Mouse (Mus musculus): ENCODE results near the gene Wbp2. TPM values are rescaled to one million over a fixed set of nuclear protein-coding genes. Genes with fewer than 3 reads are reported as not detected.
"Not testable (repeated sequence)": the region's sequence is repeated elsewhere in the genome, so short reads cannot be mapped to it uniquely, and the experiment has no call there.

Wbp2 gene
- polyA plus RNA-seq, 1 experiment = 156 TPM

GRCm38 (mm10) chr11:116127986-116128385 lies 41.2 kb upstream of the Wbp2 start:
- TF ChIP-seq TCF12 (IDR thresholded peaks at IDR 0.05; ENCODE audit: insufficient read depth, poor library complexity, severe bottlenecking) = no peak
- no peak for TF ChIP-seq USF1 (IDR thresholded peaks at IDR 0.05; ENCODE audit: low read depth)
- no peak for TF ChIP-seq E2F4 (IDR thresholded peaks at IDR 0.05; ENCODE audit: insufficient read depth)
- TF ChIP-seq POLR2A (IDR thresholded peaks at IDR 0.05; ENCODE audit: insufficient read length, low read depth) = no peak
- TF ChIP-seq MYOG (IDR thresholded peaks at IDR 0.05; ENCODE audit: control insufficient read depth in 1 of 3, insufficient read depth in 1 of 3, insufficient read length in 2 of 3, low read depth in 2 of 3) = no peak
- no peak for TF ChIP-seq TCF3 (IDR thresholded peaks at IDR 0.05; ENCODE audit: insufficient read length, low read depth)
- no peak for TF ChIP-seq MYOD1 (IDR thresholded peaks at IDR 0.05; ENCODE audit: control insufficient read depth in 1 of 3, insufficient read length in 2 of 3, low read depth in 2 of 3)
- no peak for TF ChIP-seq SRF (IDR thresholded peaks at IDR 0.05; ENCODE audit: control insufficient read depth, insufficient read length, low read depth)
- TF ChIP-seq POLR2AphosphoS2 (IDR thresholded peaks at IDR 0.05; ENCODE audit: insufficient read length, low read depth) = no peak
- TF ChIP-seq CEBPB (IDR thresholded peaks at IDR 0.05; ENCODE audit: insufficient read depth, poor library complexity, severe bottlenecking) = no peak
- Histone ChIP-seq H3K4me3 (no peak overlapping the region), H3K79me2 (ENCODE audit: control insufficient read depth, insufficient read depth) (no peaks in the 10 kb centered on the region), H3K36me3 (ENCODE audit: control insufficient read depth, insufficient read depth) (no peaks in the 10 kb centered on the region), H3ac (ENCODE audit: control insufficient read depth, insufficient read length) (no peak overlapping the region), H3K4me2 (ENCODE audit: low read depth) (no peak overlapping the region), H3K27me3 (ENCODE audit: control insufficient read depth, insufficient read depth, insufficient read length) (no peaks in the 10 kb centered on the region)

- Histone ChIP-seq H3K79me2 (ENCODE audit: control insufficient read depth, insufficient read depth) (no peaks in the 10 kb centered on the region), H3K4me3 (no peak within 1 kb of the TSS), H3K4me2 (ENCODE audit: low read depth) (no peak within 1 kb of the TSS), H3ac (ENCODE audit: control insufficient read depth, insufficient read length) (no peak within 1 kb of the TSS), H3K36me3 (ENCODE audit: control insufficient read depth, insufficient read depth) (no peaks in the 10 kb centered on the region), H3K27me3 (ENCODE audit: control insufficient read depth, insufficient read depth, insufficient read length) (no peaks in the 10 kb centered on the region)
- TF ChIP-seq MYOD1 (IDR thresholded peaks at IDR 0.05; ENCODE audit: control insufficient read depth in 1 of 3, insufficient read length in 2 of 3, low read depth in 2 of 3) (peak in 1 of 3 experiments; percentile 37), POLR2AphosphoS2 (IDR thresholded peaks at IDR 0.05; ENCODE audit: insufficient read length, low read depth) (no peak), USF1 (IDR thresholded peaks at IDR 0.05; ENCODE audit: low read depth) (no peak)
Measured at GRCm38 (mm10) chr11:116127156-116127980, 40.6 kb upstream of the Wbp2 start, which contains the start of gene Trim47. Trim47 (minus strand) TSS chr11:116127210.

GRCm38 (mm10) chr11:116126261-116126660 lies 39.5 kb upstream of the Wbp2 start:
- Histone ChIP-seq H3K4me3 (no peak overlapping the region), H3K36me3 (ENCODE audit: control insufficient read depth, insufficient read depth) (no peaks in the 10 kb centered on the region), H3K79me2 (ENCODE audit: control insufficient read depth, insufficient read depth) (no peaks in the 10 kb centered on the region), H3K4me2 (ENCODE audit: low read depth) (no peak overlapping the region), H3K27me3 (ENCODE audit: control insufficient read depth, insufficient read depth, insufficient read length) (no peaks in the 10 kb centered on the region), H3ac (ENCODE audit: control insufficient read depth, insufficient read length) (no peak overlapping the region)
- no peak for TF ChIP-seq TCF12 (IDR thresholded peaks at IDR 0.05; ENCODE audit: insufficient read depth, poor library complexity, severe bottlenecking)
- no peak for TF ChIP-seq E2F4 (IDR thresholded peaks at IDR 0.05; ENCODE audit: insufficient read depth)
- TF ChIP-seq REST (IDR thresholded peaks at IDR 0.05; ENCODE audit: insufficient read depth, insufficient read length) = no peak
- TF ChIP-seq CEBPB (IDR thresholded peaks at IDR 0.05; ENCODE audit: insufficient read depth, poor library complexity, severe bottlenecking) = no peak
- TF ChIP-seq MYOD1 (IDR thresholded peaks at IDR 0.05; ENCODE audit: control insufficient read depth in 1 of 3, insufficient read length in 2 of 3, low read depth in 2 of 3) = no peak
- no peak for TF ChIP-seq MAX (IDR thresholded peaks at IDR 0.05; ENCODE audit: low read depth)
- TF ChIP-seq MYOG (IDR thresholded peaks at IDR 0.05; ENCODE audit: control insufficient read depth in 1 of 3, insufficient read depth in 1 of 3, insufficient read length in 2 of 3, low read depth in 2 of 3) = no peak
- TF ChIP-seq TCF3 (IDR thresholded peaks at IDR 0.05; ENCODE audit: insufficient read length, low read depth) = no peak
- TF ChIP-seq POLR2AphosphoS2 (IDR thresholded peaks at IDR 0.05; ENCODE audit: insufficient read length, low read depth) = no peak
- no peak for TF ChIP-seq USF1 (IDR thresholded peaks at IDR 0.05; ENCODE audit: low read depth)
- TF ChIP-seq POLR2A (IDR thresholded peaks at IDR 0.05; ENCODE audit: insufficient read length, low read depth) = no peak
- TF ChIP-seq SRF (IDR thresholded peaks at IDR 0.05; ENCODE audit: control insufficient read depth, insufficient read length, low read depth) = no peak

- H3K36me3 ChIP-seq (ENCODE audit: control insufficient read depth, insufficient read depth) = not testable (repeated sequence)
Measured at GRCm38 (mm10) chr11:116121731-116122245, 35.0 kb upstream of the Wbp2 start.

GRCm38 (mm10) chr11:116117819-116118218 lies 31.0 kb upstream of the Wbp2 start:
- Histone ChIP-seq H3K36me3 (ENCODE audit: control insufficient read depth, insufficient read depth) (no peaks in the 10 kb centered on the region), H3ac (ENCODE audit: control insufficient read depth, insufficient read length) (no peak overlapping the region), H3K27me3 (ENCODE audit: control insufficient read depth, insufficient read depth, insufficient read length) (no peaks in the 10 kb centered on the region), H3K79me2 (ENCODE audit: control insufficient read depth, insufficient read depth) (no peaks in the 10 kb centered on the region), H3K4me3 (no peak overlapping the region), H3K4me2 (ENCODE audit: low read depth) (no peak overlapping the region)
- TF ChIP-seq POLR2A (IDR thresholded peaks at IDR 0.05; ENCODE audit: insufficient read length, low read depth) = no peak
- TF ChIP-seq MAX (IDR thresholded peaks at IDR 0.05; ENCODE audit: low read depth) = no peak
- TF ChIP-seq E2F4 (IDR thresholded peaks at IDR 0.05; ENCODE audit: insufficient read depth) = no peak
- no peak for TF ChIP-seq SRF (IDR thresholded peaks at IDR 0.05; ENCODE audit: control insufficient read depth, insufficient read length, low read depth)
- TF ChIP-seq MYOD1 (IDR thresholded peaks at IDR 0.05; ENCODE audit: control insufficient read depth in 1 of 3, insufficient read length in 2 of 3, low read depth in 2 of 3) = no peak
- TF ChIP-seq USF1 (IDR thresholded peaks at IDR 0.05; ENCODE audit: low read depth) = no peak
- no peak for TF ChIP-seq POLR2AphosphoS2 (IDR thresholded peaks at IDR 0.05; ENCODE audit: insufficient read length, low read depth)
- TF ChIP-seq TCF12 (IDR thresholded peaks at IDR 0.05; ENCODE audit: insufficient read depth, poor library complexity, severe bottlenecking) = no peak
- no peak for TF ChIP-seq CEBPB (IDR thresholded peaks at IDR 0.05; ENCODE audit: insufficient read depth, poor library complexity, severe bottlenecking)
- TF ChIP-seq MYOG (IDR thresholded peaks at IDR 0.05; ENCODE audit: control insufficient read depth in 1 of 3, insufficient read depth in 1 of 3, insufficient read length in 2 of 3, low read depth in 2 of 3) = no peak
- no peak for TF ChIP-seq REST (IDR thresholded peaks at IDR 0.05; ENCODE audit: insufficient read depth, insufficient read length)
- no peak for TF ChIP-seq TCF3 (IDR thresholded peaks at IDR 0.05; ENCODE audit: insufficient read length, low read depth)

More at GRCm38 (mm10) chr11:116121731-116122245, 35.0 kb upstream of the Wbp2 start:
- not testable (repeated sequence) for H3K4me3 ChIP-seq; H3K27me3 ChIP-seq (ENCODE audit: control insufficient read depth, insufficient read depth, insufficient read length); H3K4me2 ChIP-seq (ENCODE audit: low read depth); H3K79me2 ChIP-seq (ENCODE audit: control insufficient read depth, insufficient read depth); H3ac ChIP-seq (ENCODE audit: control insufficient read depth, insufficient read length)

Data from myocyte (in vitro differentiated cells).